18 mouse cellular contexts compared by ENCODE assay signal in the genomic region with DNA sequence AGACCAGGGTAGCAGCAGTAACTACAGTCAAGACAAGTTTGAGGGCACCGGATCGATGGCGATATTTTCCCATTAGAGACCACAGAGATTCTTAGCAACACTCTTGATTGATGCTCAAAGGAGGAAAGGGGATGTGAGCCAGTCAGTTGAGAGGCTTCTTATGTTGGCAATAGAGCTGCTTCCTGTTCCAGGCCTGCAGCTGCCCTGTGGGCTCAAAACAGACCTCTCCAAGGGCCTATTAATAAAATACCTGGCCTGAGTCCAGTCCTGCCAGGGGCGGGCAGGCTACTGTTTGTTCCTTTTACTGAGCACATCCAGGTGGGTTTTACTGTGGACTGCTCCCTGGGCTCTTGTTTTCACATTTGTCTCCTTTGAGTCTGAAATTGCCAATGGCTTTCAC.
DNase-seq lines count a peak whose midpoint lies in the region; ATAC-seq and TF ChIP-seq lines count a peak whose summit lies in the region.
"Had no signal": no experiment of that assay in that cellular context is flagged by ENCODE, and none has a peak within 500 bp of the region (broad histone marks: within the 10 kb centered on the region; RNA-seq: fewer than 3 reads in every experiment).

No protein-coding gene starts in this region.

- DNase-seq in adrenal gland, postnatal 14 days = peak; percentile 24
- no peak for DNase-seq in adrenal gland, postnatal 25 days
- DNase-seq in heart, postnatal 10 days = peak; percentile 37 to 38
- no peak for DNase-seq in lung, adult 2 months
- DNase-seq in limb, embryonic 14.5 days (ENCODE audit: low spot score) = peak; percentile 28
- no peak for DNase-seq in urinary bladder, postnatal 25 days (ENCODE audit: low spot score)
- DNase-seq: cerebellum, adult 8-10 months; kidney, adult 9 months; kidney, postnatal 4 days; lung, postnatal 14 days; thymus, adult 18-20 months had no signal

- ATAC-seq in heart, embryonic 11.5 days (replicated peaks; ENCODE audit: insufficient number of reproducible peaks, low FRiP score, low TSS enrichment) = no peak
- ATAC-seq in lung, embryonic 15.5 days (ENCODE audit: borderline replicate concordance, extremely low read depth, low FRiP score, low TSS enrichment) = peak; percentile 57; the same call in 1 of the 2 replicates
- ATAC-seq in limb, embryonic 14.5 days (ENCODE audit: low FRiP score, low read depth) = no peak
- ATAC-seq: forebrain, embryonic 16.5 days; inflammation-experienced regulatory T-cells, adult 6 months had no signal

- H3K36me3 ChIP-seq in heart, embryonic 11.5 days (ENCODE audit: control insufficient read depth, insufficient read depth, low read length) = no peaks in the 10 kb centered on the region
- no peaks in the 10 kb centered on the region for H3K36me3 ChIP-seq in lung, embryonic 15.5 days
- no peaks in the 10 kb centered on the region for H3K36me3 ChIP-seq in limb, embryonic 14.5 days (ENCODE audit: control insufficient read depth, insufficient read depth, low read length)
- H3K36me3 ChIP-seq: embryonic facial prominence, embryonic 13.5 days; hindbrain, embryonic 10.5 days had no signal

- TF ChIP-seq CTCF in lung, adult 2 months (IDR thresholded peaks at IDR 0.05; ENCODE audit: insufficient read depth, low read length) = no peak

- H3K4me2 ChIP-seq in heart, embryonic 11.5 days = no peak overlapping the region
- no peak overlapping the region for H3K4me2 ChIP-seq in lung, embryonic 15.5 days
- no peak overlapping the region for H3K4me2 ChIP-seq in limb, embryonic 14.5 days (replicated peaks; ENCODE audit: low read depth, low read length, severe bottlenecking)
- H3K4me2 ChIP-seq: embryonic facial prominence, embryonic 13.5 days; liver, embryonic 11.5 days had no signal

- no peaks in the 10 kb centered on the region for H3K9me3 ChIP-seq in heart, embryonic 11.5 days (replicated peaks; ENCODE audit: control insufficient read depth, low read length)
- H3K9me3 ChIP-seq in lung, embryonic 15.5 days = no peaks in the 10 kb centered on the region
- H3K9me3 ChIP-seq in limb, embryonic 14.5 days (ENCODE audit: control insufficient read depth, low read length) = no peaks in the 10 kb centered on the region
- H3K9me3 ChIP-seq: embryonic facial prominence, embryonic 13.5 days; hindbrain, embryonic 10.5 days had no signal

- no peaks in the 10 kb centered on the region for H3K4me1 ChIP-seq in heart, embryonic 11.5 days (ENCODE audit: control insufficient read depth, insufficient read depth, low read length)
- peaks cover 11% of the 10 kb centered on the region; the same call in 1 of the 2 replicates for H3K4me1 ChIP-seq in lung, embryonic 15.5 days
- no peaks in the 10 kb centered on the region for H3K4me1 ChIP-seq in lung, adult 2 months (ENCODE audit: control insufficient read depth, insufficient read depth, low read length)
- 0 out of 2 replicates have a peak, but pooled peaks cover 3% of the 10 kb centered on the region for H3K4me1 ChIP-seq in limb, embryonic 14.5 days (ENCODE audit: control insufficient read depth, insufficient read depth, low read length)
- H3K4me1 ChIP-seq: embryonic facial prominence, embryonic 13.5 days; hindbrain, embryonic 10.5 days had no signal

- H3K9ac ChIP-seq in heart, embryonic 11.5 days (ENCODE audit: low read depth, low read length) = no peak overlapping the region
- no peak overlapping the region for H3K9ac ChIP-seq in lung, embryonic 15.5 days
- no peak overlapping the region for H3K9ac ChIP-seq in limb, embryonic 14.5 days (ENCODE audit: low read depth, low read length, severe bottlenecking)
- H3K9ac ChIP-seq: embryonic facial prominence, embryonic 13.5 days had no signal

- no peak for TF ChIP-seq POLR2A in lung, adult 2 months (IDR thresholded peaks at IDR 0.05; ENCODE audit: borderline replicate concordance, extremely low read depth, low read depth, low read length)
- TF ChIP-seq POLR2A in limb, embryonic 14.5 days (IDR thresholded peaks at IDR 0.05; ENCODE audit: borderline replicate concordance, extremely low read depth, insufficient read depth, insufficient read length) = no peak

- no peaks in the 10 kb centered on the region for H3K27me3 ChIP-seq in heart, embryonic 11.5 days (ENCODE audit: control insufficient read depth, insufficient read depth, low read length)
- no peaks in the 10 kb centered on the region for H3K27me3 ChIP-seq in lung, embryonic 15.5 days
- peaks cover 17% of the 10 kb centered on the region; the same call in 1 of the 2 replicates for H3K27me3 ChIP-seq in limb, embryonic 14.5 days (ENCODE audit: control insufficient read depth, insufficient read depth, low read length)
- H3K27me3 ChIP-seq: embryonic facial prominence, embryonic 13.5 days had no signal

- WGBS in heart, embryonic 11.5 days (ENCODE audit: insufficient replicate concordance) = 73% methylated on average over 4 of the region's 4 CpGs
- 41% methylated on average over 4 of the region's 4 CpGs for WGBS in lung, embryonic 15.5 days
- 33% methylated on average over 4 of the region's 4 CpGs for WGBS in lung, adult 2 months
- WGBS in limb, embryonic 14.5 days = 41% methylated on average over 4 of the region's 4 CpGs

- intact Hi-C loops in heart, postnatal 10 days (cut with DNase I) = no loop called here

- no peak overlapping the region for H3K4me3 ChIP-seq in heart, embryonic 11.5 days (ENCODE audit: low read depth, low read length)
- no peak overlapping the region for H3K4me3 ChIP-seq in lung, embryonic 15.5 days
- no peak overlapping the region for H3K4me3 ChIP-seq in lung, adult 2 months (replicated peaks; ENCODE audit: extremely low read depth, low read depth, low read length)
- H3K4me3 ChIP-seq in limb, embryonic 14.5 days (replicated peaks; ENCODE audit: low read length) = no peak overlapping the region
- H3K4me3 ChIP-seq: embryonic facial prominence, embryonic 13.5 days; hindbrain, embryonic 10.5 days had no signal

- no peak overlapping the region for H3K27ac ChIP-seq in heart, embryonic 11.5 days (ENCODE audit: low read depth, low read length)
- peak overlapping the region; percentile 50 for H3K27ac ChIP-seq in lung, embryonic 15.5 days
- H3K27ac ChIP-seq in limb, embryonic 14.5 days (replicated peaks; ENCODE audit: low read depth, low read length) = no peak overlapping the region
- H3K27ac ChIP-seq: embryonic facial prominence, embryonic 13.5 days; hindbrain, embryonic 10.5 days had no signal

Comparison
In these comparisons a context has a peak if more than half of its experiments do, and no peak if none do; other contexts are left out.
1. DNase-seq: peak in adrenal gland, postnatal 14 days (single experiment), heart, postnatal 10 days (2 of 2) and limb, embryonic 14.5 days (single experiment); none in adrenal gland, postnatal 25 days (single experiment), lung, adult 2 months (single experiment) and urinary bladder, postnatal 25 days (single experiment).